Mouse (Mus musculus): ENCODE results near the gene Dcaf10.

DNA sequence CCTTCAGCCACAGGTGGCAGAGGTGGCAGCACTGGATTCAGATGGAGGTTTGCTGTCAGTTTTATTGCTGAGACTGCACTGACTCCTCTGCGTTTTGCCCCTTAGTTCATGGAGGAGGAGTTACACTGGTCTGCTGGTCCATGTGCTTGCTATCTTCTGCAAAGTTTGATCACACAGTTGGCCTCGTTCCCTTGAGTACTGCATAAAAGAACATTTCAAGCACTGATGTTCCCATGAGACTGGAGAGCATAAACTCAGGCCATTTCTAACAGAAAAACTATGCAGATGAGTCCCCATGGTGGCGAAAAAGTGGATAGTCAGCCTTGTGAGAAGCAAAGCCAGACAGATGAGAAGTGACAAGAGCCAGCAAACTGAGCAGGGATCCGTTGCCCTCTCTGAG lies 34.7 kb downstream of the Dcaf10 start:
- TF ChIP-seq CTCF (IDR thresholded peaks at IDR 0.05; ENCODE audit: insufficient read depth, low read length) (no peak), POLR2A (IDR thresholded peaks at IDR 0.05; ENCODE audit: borderline replicate concordance, extremely low read depth, low read depth, low read length) (no peak)

Data from lung, adult 2 months (tissue).